Mouse (Mus musculus): ENCODE results near the gene Retreg2. TPM values are rescaled to one million over a fixed set of nuclear protein-coding genes. Genes with fewer than 3 reads are reported as not detected.

The Retreg2 gene
- total RNA-seq (2021): 100 to 1,000 TPM; 143 to 148 TPM
- long read RNA-seq, experiment 1, transcript Retreg2-204 (9 exons, 2,477 nt): minor isoform, 9 of 148 reads
- long read RNA-seq, experiment 1, transcript Retreg2-201 (9 exons, 2,561 nt): major isoform, 89 of 148 reads
- long read RNA-seq, experiment 1, transcript Retreg2-208 (10 exons, 2,438 nt): minor isoform, 25 of 148 reads
- long read RNA-seq, experiment 1, partial matches to known transcripts: 8 of 148 reads
- long read RNA-seq, experiment 1, other reads (novel, unspliced or antisense): 16 of 148 reads
- long read RNA-seq, experiment 2, transcript Retreg2-201 (9 exons, 2,561 nt): major isoform, 110 of 184 reads
- long read RNA-seq, experiment 2, transcript Retreg2-208 (10 exons, 2,438 nt): minor isoform, 27 of 184 reads
- long read RNA-seq, experiment 2, transcript Retreg2-204 (9 exons, 2,477 nt): minor isoform, 9 of 184 reads
- long read RNA-seq, experiment 2, partial matches to known transcripts: 22 of 184 reads
- long read RNA-seq, experiment 2, other reads (novel, unspliced or antisense): 16 of 184 reads

DNA sequence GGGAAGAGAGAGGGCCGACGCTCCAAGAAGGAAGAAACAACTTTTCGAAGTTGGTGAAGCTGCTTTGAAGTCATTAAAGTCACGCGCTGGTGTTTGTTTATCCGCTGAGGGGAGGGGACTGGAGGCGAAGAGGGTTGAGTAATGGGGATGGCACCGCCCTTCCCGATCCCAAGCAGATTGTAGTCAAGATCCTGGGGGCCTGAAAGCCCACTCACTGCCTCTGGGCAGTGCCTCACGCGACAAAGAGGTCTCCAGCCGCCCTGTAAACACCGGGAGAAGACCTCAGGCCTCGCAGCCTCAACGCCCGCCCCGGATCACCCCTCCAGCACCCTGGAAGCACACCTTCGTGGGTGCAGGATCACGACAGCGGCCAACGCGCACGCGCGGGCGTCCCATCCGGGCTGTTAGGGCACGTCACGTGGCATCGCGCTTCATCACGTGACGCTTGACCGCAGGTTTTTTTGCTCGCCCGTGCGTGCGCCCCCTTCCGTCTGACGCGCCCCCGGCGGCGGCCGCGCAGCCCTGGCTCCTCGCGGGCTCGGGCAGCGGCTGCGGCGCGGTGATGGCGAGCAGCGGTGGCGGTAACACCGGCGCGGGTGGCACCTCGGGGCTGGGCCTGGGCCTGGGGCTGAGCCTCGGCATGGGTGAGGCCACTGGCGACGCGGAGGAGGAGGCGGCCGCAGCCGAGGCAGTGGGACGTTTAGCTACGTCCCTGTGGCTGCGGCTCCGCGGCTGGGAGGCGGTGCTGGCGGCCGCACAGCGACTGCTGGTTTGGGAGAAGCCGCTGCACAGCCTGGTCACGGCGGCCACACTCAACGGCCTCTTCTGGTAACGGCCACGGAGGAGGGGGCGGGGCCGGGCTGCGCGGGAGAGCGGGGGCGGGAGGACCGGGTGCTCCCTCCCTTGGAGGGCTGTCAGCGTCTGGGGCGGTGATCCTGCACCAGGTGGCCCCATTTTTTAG lies at the start of gene Retreg2, which contains the start of gene Cnppd1:
Gene Retreg2 (plus strand): TSS at position 478 of the 961 bp plus-strand sequence.
Gene Cnppd1 (minus strand): TSS at position 411 of the 961 bp plus-strand sequence.
- peak; percentile 96 for DNase-seq (ENCODE audit: low spot score in 2 of 2)

- no peak for DNase-seq (ENCODE audit: low spot score in 2 of 2)
Observed at GRCm38 (mm10) chr1:75122211-75122610, 20.4 kb upstream of the Retreg2 start.

- peak; percentile 93 to 94 for DNase-seq (ENCODE audit: low spot score in 2 of 2)
Observed at GRCm38 (mm10) chr1:75124346-75125321, 17.9 kb upstream of the Retreg2 start, which contains the start of gene Nhej1. TSS of gene Nhej1 (minus strand) at chr1:75125200.

DNA sequence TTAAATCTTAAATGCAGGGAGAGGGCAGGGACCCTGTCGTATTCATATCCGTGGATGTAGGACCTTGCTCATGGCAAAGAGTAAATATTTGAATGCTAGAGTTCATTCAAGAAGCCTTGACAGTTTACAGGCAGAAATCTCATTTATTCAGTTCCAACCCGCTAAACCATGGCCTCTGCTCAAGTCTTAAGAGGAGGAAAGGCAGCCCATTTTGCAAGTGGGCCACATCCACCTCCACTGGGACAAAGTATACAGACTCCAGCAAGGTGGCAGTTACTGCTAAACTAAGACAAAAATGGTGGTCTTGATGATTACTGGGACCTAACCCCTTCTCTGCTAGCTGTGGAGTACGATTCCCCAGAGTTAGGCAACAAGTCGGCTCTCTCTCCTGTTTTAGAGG lies 17.2 kb upstream of the Retreg2 start:
- DNase-seq (ENCODE audit: low spot score in 2 of 2): no peak

DNA sequence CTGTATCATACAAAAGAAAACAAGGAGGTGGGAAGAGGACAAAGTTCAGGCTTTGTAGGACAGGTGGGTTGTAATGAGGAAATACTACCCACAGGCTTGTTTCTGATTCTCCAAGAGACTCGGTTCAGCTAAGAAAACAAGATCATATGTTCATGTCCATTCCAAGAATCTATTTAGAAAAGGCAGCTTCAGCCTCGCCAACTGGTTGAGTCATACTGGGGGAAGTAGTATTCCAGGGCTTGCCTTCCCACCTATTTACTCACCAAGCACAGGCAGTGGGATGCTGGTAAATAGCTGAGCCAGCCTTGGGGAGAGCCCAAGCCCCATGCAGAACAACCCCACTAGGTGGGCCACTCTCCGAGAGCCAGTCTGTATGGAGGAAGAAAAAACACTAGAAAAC lies 13.9 kb upstream of the Retreg2 start:
- DNase-seq (ENCODE audit: low spot score in 2 of 2): no peak

DNA sequence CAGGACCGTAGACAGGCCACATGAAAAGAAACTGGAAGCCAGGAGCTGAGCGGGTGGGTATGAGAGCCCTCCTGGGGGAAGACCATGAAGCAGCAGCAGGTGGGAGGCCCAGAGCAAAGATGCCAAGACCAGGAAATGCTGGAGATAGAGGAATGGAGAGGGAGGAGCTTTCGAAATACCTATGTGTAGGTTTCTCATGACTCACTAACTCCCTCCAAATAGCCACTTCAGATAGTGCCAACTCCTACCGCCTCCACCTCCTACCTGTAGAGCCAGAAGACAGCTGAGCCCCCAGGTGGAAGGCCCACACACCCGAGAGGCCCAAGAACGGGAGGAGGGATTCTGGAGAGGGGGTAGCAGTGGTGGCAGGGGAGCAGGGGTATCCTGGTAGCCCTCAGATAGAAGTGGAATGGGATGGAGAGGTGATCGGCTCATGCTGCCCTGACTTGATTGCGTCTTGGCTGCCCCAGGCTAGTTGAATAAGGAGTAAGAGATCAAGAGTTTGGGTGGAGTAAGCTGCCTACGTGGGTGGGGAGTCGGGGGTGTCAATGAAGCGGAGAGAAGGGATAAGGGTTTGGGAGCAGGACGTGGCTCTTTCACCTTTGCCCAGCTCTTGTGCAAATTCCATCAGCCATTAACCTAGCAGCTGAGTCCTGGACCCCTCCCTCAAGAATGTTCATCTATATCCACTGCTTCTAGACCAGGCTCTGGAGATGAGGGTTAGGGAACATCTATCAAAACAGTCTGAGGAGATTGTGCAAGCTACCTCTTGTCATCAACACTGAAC lies 9.0 kb upstream of the Retreg2 start, which contains the start of gene Slc23a3:
Gene Slc23a3 (minus strand): TSS at position 470 of the 787 bp plus-strand sequence.
- no peak for DNase-seq (ENCODE audit: low spot score in 2 of 2)

- no peak for DNase-seq (ENCODE audit: low spot score in 2 of 2)
Observed at GRCm38 (mm10) chr1:75136293-75136692, 6.3 kb upstream of the Retreg2 start.

DNA sequence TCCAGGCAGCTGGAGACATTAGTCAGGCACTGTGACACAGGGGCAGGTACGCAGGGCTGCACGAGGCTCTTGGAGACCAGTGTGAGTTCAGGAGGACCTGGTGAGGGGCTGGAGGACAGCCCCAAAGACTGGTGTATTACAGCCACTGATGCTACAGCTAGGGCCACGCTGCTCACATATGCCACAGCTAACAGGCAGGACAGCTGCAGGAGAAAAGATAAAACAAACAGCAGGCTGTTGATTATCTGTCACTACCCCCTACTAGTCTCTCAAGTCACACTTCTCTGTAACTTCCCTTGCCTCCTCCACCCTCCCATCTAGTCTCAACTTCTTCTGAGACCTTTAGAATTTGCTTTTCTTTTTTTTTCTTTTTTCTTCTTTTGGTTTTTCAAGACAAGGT lies 5.8 kb upstream of the Retreg2 start:
- no peak for DNase-seq (ENCODE audit: low spot score in 2 of 2)

DNA sequence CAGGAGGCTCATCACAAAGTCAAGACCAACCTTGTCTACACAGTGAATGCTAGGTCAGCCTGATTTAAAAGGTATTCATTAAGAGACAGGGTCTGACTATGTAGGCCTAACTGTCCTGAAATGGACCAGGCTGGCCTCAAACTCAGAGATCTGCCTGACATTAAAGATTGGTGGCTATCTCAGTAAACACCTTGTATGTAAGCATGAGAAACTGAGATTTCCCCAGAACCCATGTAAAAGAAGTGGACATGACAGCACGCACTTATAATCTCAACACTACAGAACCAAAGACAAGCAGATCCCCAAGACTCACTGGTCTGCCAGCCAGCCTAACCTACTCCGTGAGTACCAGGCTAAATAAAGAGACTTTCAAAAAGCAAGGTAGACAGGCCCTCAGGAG lies 4.1 kb upstream of the Retreg2 start:
- no peak for DNase-seq (ENCODE audit: low spot score in 2 of 2)

DNA sequence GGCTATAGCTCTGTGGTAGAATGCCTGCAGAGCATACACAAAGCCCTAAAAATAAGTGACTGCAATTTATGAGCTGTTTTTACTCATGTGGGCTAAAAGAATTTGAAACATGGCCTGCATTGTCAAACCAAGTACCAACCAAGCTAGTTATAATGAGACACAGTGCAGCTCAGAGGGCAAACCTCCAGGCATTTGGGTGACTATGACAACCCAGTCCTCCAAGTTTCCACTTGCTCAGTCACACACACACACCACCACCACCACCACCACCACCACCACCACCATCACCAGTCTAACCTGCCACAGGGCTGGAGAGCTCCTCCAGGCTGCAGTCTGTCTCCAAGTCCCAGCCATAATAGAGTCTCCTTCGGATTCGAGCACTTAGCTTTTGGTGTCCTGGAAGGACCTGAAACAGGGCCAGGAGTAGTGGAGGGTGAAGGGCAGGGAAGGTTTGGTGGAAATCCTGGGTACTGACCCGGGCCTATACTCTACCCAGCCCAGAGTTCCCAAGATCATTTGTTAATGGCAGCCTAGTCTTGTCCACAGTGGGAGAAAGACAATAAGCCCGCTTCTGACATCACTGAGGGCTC lies 1.9 kb upstream of the Retreg2 start:
- DNase-seq (ENCODE audit: low spot score in 2 of 2): no peak

GRCm38 (mm10) chr1:75141486-75142190 lies 940 bp upstream of the Retreg2 start:
- DNase-seq (ENCODE audit: low spot score in 2 of 2): peak; percentile 42 to 57

DNA sequence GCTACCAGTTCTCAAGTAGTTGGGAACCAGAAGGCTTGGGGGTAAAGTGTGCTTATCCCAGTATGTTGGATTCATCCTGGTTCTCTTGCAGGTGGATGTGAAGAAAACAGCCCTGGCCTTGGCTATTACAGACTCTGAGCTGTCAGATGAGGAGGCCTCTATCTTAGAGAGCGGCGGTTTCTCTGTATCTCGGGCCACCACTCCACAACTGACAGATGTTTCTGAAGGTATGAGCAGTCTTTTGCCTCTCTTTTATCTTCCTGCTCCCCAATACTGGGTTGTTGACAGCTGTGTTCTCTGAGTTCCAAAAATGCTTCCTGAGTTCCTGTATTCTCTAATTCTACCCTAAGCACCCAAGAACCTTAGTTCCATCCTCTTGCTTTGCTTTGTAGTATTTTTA lies 3.0 kb downstream of the Retreg2 start:
- DNase-seq (ENCODE audit: low spot score in 2 of 2): no peak

- DNase-seq (ENCODE audit: low spot score in 2 of 2): no peak
Observed at GRCm38 (mm10) chr1:75147411-75148135, 5.0 kb downstream of the Retreg2 start.

- no peak for DNase-seq (ENCODE audit: low spot score in 2 of 2)
Observed at GRCm38 (mm10) chr1:75148727-75149126, 6.1 kb downstream of the Retreg2 start.

DNA sequence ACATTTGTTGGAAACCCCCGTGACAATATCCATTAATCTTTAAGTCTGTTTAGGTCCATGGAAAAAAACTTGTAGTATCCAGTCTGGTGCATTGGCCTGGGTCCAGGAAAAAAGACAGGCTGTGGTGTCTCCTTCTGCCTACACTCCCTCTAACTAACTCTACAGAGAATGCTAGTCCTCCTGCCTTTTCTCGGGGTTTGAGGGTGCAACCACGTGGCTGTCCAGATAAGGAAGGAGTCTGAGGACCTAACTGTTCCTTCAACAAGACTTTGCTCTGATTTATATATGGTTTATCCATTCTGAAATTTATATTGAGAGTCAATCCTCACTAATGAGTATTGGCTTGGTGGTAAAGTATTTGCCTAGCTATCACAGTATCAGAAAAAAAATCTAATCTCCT lies 13.3 kb downstream of the Retreg2 start:
- DNase-seq (ENCODE audit: low spot score in 2 of 2): no peak

GRCm38 (mm10) chr1:75158990-75159389 lies 16.4 kb downstream of the Retreg2 start:
- no peak for DNase-seq (ENCODE audit: low spot score in 2 of 2)

- DNase-seq (ENCODE audit: low spot score in 2 of 2): no peak
Observed at GRCm38 (mm10) chr1:75159540-75160255, 17.1 kb downstream of the Retreg2 start.

Data from layer of hippocampus, postnatal 14 days (tissue).